In genomic region chr1:22797091-22797490, GRCm38 (mm10) we compare ENCODE assay signal across 23 mouse cellular contexts. TPM values are rescaled to one million over a fixed set of nuclear protein-coding genes. Genes with fewer than 3 reads are reported as not detected.
DNase-seq lines count a peak whose midpoint lies in the region; ATAC-seq and TF ChIP-seq lines count a peak whose summit lies in the region.
"Had no signal": no experiment of that assay in that cellular context is flagged by ENCODE, and none has a peak within 500 bp of the region (broad histone marks: within the 10 kb centered on the region; RNA-seq: fewer than 3 reads in every experiment).

No protein-coding gene starts in this region.

- no peak for TF ChIP-seq CTCF in intestine, postnatal 0 days (IDR thresholded peaks at IDR 0.05; ENCODE audit: low read depth)

- H3K27ac ChIP-seq in intestine, embryonic 15.5 days, result no peak overlapping the region
- no peak overlapping the region for H3K27ac ChIP-seq in intestine, postnatal 0 days (ENCODE audit: low read depth, low read length)
- no peak overlapping the region for H3K27ac ChIP-seq in midbrain, embryonic 13.5 days
- no peak overlapping the region for H3K27ac ChIP-seq in midbrain, embryonic 16.5 days (ENCODE audit: low read length)
- H3K27ac ChIP-seq in intestine, embryonic 16.5 days (ENCODE audit: low read length), result no peak overlapping the region
- H3K27ac ChIP-seq: embryonic facial prominence, embryonic 13.5 days; embryonic facial prominence, embryonic 15.5 days; forebrain, embryonic 10.5 days; forebrain, embryonic 12.5 days had no signal

- no peak overlapping the region for H3K9ac ChIP-seq in intestine, embryonic 15.5 days
- no peak overlapping the region for H3K9ac ChIP-seq in intestine, postnatal 0 days (ENCODE audit: low read depth, low read length)
- no peak overlapping the region for H3K9ac ChIP-seq in midbrain, embryonic 13.5 days (replicated peaks)
- H3K9ac ChIP-seq in midbrain, embryonic 16.5 days (ENCODE audit: low read depth, low read length), result no peak overlapping the region
- no peak overlapping the region for H3K9ac ChIP-seq in intestine, embryonic 16.5 days (ENCODE audit: low read depth, low read length)
- H3K9ac ChIP-seq: embryonic facial prominence, embryonic 13.5 days; embryonic facial prominence, embryonic 15.5 days; forebrain, embryonic 12.5 days had no signal

- 63% methylated on average over 5 of the region's 5 CpGs for WGBS in intestine, embryonic 15.5 days
- 47% methylated on average over 5 of the region's 5 CpGs for WGBS in intestine, postnatal 0 days
- WGBS in midbrain, embryonic 13.5 days, result 73% methylated on average over 5 of the region's 5 CpGs
- WGBS in midbrain, embryonic 16.5 days, result 61% methylated on average over 5 of the region's 5 CpGs
- WGBS in intestine, embryonic 16.5 days, result 60% methylated on average over 5 of the region's 5 CpGs

- H3K4me1 ChIP-seq in intestine, embryonic 15.5 days (replicated peaks), result no peaks in the 10 kb centered on the region
- H3K4me1 ChIP-seq in intestine, postnatal 0 days (replicated peaks; ENCODE audit: control insufficient read depth, insufficient read depth, low read length), result 0 out of 2 replicates have a peak, but pooled peaks cover 3% of the 10 kb centered on the region
- H3K4me1 ChIP-seq in midbrain, embryonic 13.5 days (replicated peaks), result no peaks in the 10 kb centered on the region
- peaks cover 7% of the 10 kb centered on the region; the same call in 1 of the 2 replicates for H3K4me1 ChIP-seq in midbrain, embryonic 16.5 days (ENCODE audit: control insufficient read depth, insufficient read depth, low read length)
- H3K4me1 ChIP-seq in intestine, embryonic 16.5 days (ENCODE audit: control insufficient read depth, insufficient read depth, low read length), result no peaks in the 10 kb centered on the region
- H3K4me1 ChIP-seq: embryonic facial prominence, embryonic 13.5 days; embryonic facial prominence, embryonic 15.5 days; forebrain, embryonic 10.5 days; forebrain, embryonic 12.5 days had no signal

- H3K36me3 ChIP-seq in intestine, embryonic 15.5 days, result no peaks in the 10 kb centered on the region
- H3K36me3 ChIP-seq in intestine, postnatal 0 days (ENCODE audit: control insufficient read depth, insufficient read depth), result no peaks in the 10 kb centered on the region
- no peaks in the 10 kb centered on the region for H3K36me3 ChIP-seq in midbrain, embryonic 13.5 days
- no peaks in the 10 kb centered on the region for H3K36me3 ChIP-seq in midbrain, embryonic 16.5 days (ENCODE audit: control insufficient read depth, insufficient read depth, low read length)
- H3K36me3 ChIP-seq in intestine, embryonic 16.5 days (ENCODE audit: control insufficient read depth, insufficient read depth, low read length), result no peaks in the 10 kb centered on the region
- H3K36me3 ChIP-seq: embryonic facial prominence, embryonic 13.5 days; embryonic facial prominence, embryonic 15.5 days; forebrain, embryonic 10.5 days; forebrain, embryonic 12.5 days had no signal

- H3K4me3 ChIP-seq in intestine, embryonic 15.5 days (replicated peaks), result no peak overlapping the region
- H3K4me3 ChIP-seq in intestine, postnatal 0 days (ENCODE audit: low read depth, low read length), result no peak overlapping the region
- H3K4me3 ChIP-seq in midbrain, embryonic 13.5 days (replicated peaks), result no peak overlapping the region
- H3K4me3 ChIP-seq in midbrain, embryonic 16.5 days (ENCODE audit: low read depth, low read length), result no peak overlapping the region
- no peak overlapping the region for H3K4me3 ChIP-seq in intestine, embryonic 16.5 days (ENCODE audit: low read length)
- H3K4me3 ChIP-seq: embryonic facial prominence, embryonic 13.5 days; embryonic facial prominence, embryonic 15.5 days; erythroblast, embryonic 14.5 days; forebrain, embryonic 10.5 days; forebrain, embryonic 12.5 days had no signal

- ATAC-seq in intestine, embryonic 15.5 days, result peak; percentile 78; the same call in 1 of the 2 replicates
- ATAC-seq in intestine, postnatal 0 days, result no peak
- peak; percentile 27; the same call in 1 of the 2 replicates for ATAC-seq in midbrain, embryonic 13.5 days
- no peak for ATAC-seq in midbrain, embryonic 16.5 days
- peak; percentile 71 for ATAC-seq in intestine, embryonic 16.5 days
- ATAC-seq: forebrain, embryonic 14.5 days; forebrain, embryonic 16.5 days had no signal

- H3K9me3 ChIP-seq in intestine, embryonic 15.5 days, result no peaks in the 10 kb centered on the region
- no peaks in the 10 kb centered on the region for H3K9me3 ChIP-seq in intestine, postnatal 0 days (ENCODE audit: control insufficient read depth)
- H3K9me3 ChIP-seq in midbrain, embryonic 13.5 days, result no peaks in the 10 kb centered on the region
- no peaks in the 10 kb centered on the region for H3K9me3 ChIP-seq in midbrain, embryonic 16.5 days (replicated peaks; ENCODE audit: control insufficient read depth, low read length, poor library complexity, severe bottlenecking)
- H3K9me3 ChIP-seq in intestine, embryonic 16.5 days (ENCODE audit: control insufficient read depth, low read length), result no peaks in the 10 kb centered on the region
- H3K9me3 ChIP-seq: embryonic facial prominence, embryonic 13.5 days; embryonic facial prominence, embryonic 15.5 days; forebrain, embryonic 10.5 days; forebrain, embryonic 12.5 days had no signal

- no peaks in the 10 kb centered on the region for H3K27me3 ChIP-seq in intestine, embryonic 15.5 days (replicated peaks)
- no peaks in the 10 kb centered on the region for H3K27me3 ChIP-seq in intestine, postnatal 0 days (replicated peaks; ENCODE audit: control insufficient read depth, insufficient read depth, low read length)
- H3K27me3 ChIP-seq in midbrain, embryonic 13.5 days, result no peaks in the 10 kb centered on the region
- H3K27me3 ChIP-seq in midbrain, embryonic 16.5 days (ENCODE audit: control insufficient read depth, insufficient read depth, low read depth, low read length), result no peaks in the 10 kb centered on the region
- H3K27me3 ChIP-seq in intestine, embryonic 16.5 days (replicated peaks; ENCODE audit: control insufficient read depth, insufficient read depth, low read length), result no peaks in the 10 kb centered on the region
- H3K27me3 ChIP-seq: embryonic facial prominence, embryonic 13.5 days; embryonic facial prominence, embryonic 15.5 days; forebrain, embryonic 12.5 days had no signal

- no peak overlapping the region for H3K4me2 ChIP-seq in intestine, embryonic 15.5 days (replicated peaks)
- H3K4me2 ChIP-seq in intestine, postnatal 0 days (replicated peaks; ENCODE audit: low read depth), result no peak overlapping the region
- H3K4me2 ChIP-seq in midbrain, embryonic 13.5 days (replicated peaks), result no peak overlapping the region
- H3K4me2 ChIP-seq in midbrain, embryonic 16.5 days (ENCODE audit: low read length), result no peak overlapping the region
- no peak overlapping the region for H3K4me2 ChIP-seq in intestine, embryonic 16.5 days (ENCODE audit: low read depth, low read length)
- H3K4me2 ChIP-seq: embryonic facial prominence, embryonic 13.5 days; embryonic facial prominence, embryonic 15.5 days; forebrain, embryonic 12.5 days had no signal

- DNase-seq in lung, postnatal 36 days, result no peak
- DNase-seq: adrenal gland, adult 2 months; adrenal gland, postnatal 10 days; adrenal gland, postnatal 25 days; cerebellum, adult 11 months; cerebellum, adult 2 months; cerebellum, adult 9-11 months; cerebellum, postnatal 14 days; cerebellum, postnatal 36 days; embryo, embryonic 11 days had no signal

RNA-seq across cellular contexts. Expression of gene Rims1, which starts 8.7 kb away (rescaled TPM):
- 7.6 and 8.6 TPM in 2 replicates for polyA plus RNA-seq in intestine, embryonic 15.5 days (2015; fragmentation: Nextera tagmentation; extraction: Ambion mirVana)
- polyA plus RNA-seq in intestine, postnatal 0 days (2015; fragmentation: Nextera tagmentation; extraction: Ambion mirVana), result 6.2 and 8.1 TPM in 2 replicates
- 8.7 and 9.4 TPM in 2 replicates for polyA plus RNA-seq in midbrain, embryonic 13.5 days (2015; fragmentation: Nextera tagmentation; extraction: Ambion mirVana)
- polyA plus RNA-seq in midbrain, embryonic 16.5 days (2015; fragmentation: Nextera tagmentation; extraction: Ambion mirVana), result 18.4 and 19.7 TPM in 2 replicates
- 7.5 and 8.3 TPM in 2 replicates for polyA plus RNA-seq in intestine, embryonic 16.5 days (2015; fragmentation: Nextera tagmentation; extraction: Ambion mirVana)
- polyA plus RNA-seq: adrenal gland, adult 2 months; C2C12; erythroblast, embryonic 14.5 days had no signal

Comparison
In these comparisons a context has a peak if more than half of its experiments do, and no peak if none do; other contexts are left out.
1. ATAC-seq: peak in intestine, embryonic 15.5 days (single experiment), midbrain, embryonic 13.5 days (single experiment) and intestine, embryonic 16.5 days (single experiment); none in intestine, postnatal 0 days (single experiment) and midbrain, embryonic 16.5 days (single experiment).